Mouse (Mus musculus) megakaryocyte progenitor cell, adult 5-6 weeks (primary cell): ENCODE data around the gene Ceacam13. TPM values are rescaled to one million over a fixed set of nuclear protein-coding genes. Genes with fewer than 3 reads are reported as not detected.
"Not testable (repeated sequence)": the region's sequence is repeated elsewhere in the genome, so short reads cannot be mapped to it uniquely, and the experiment has no call there.

ENCODE experiments used
- ATAC-seq: replicated peaks from 2 replicates; pipeline ENCODE4 v1.8.0; 2016; ENCODE audit warnings: mild to moderate bottlenecking, moderate TSS enrichment, inconsistent platforms; ENCODE audit not compliant: poor library complexity
- total RNA-seq, 2 experiments: library from RNA; stranded (forward) in 1 of 2; stranded (reverse) in 1 of 2; fragments of 157-497, 149-512 nt in 1 of 2; fragments of 200-1000 nt in 1 of 2; gene quantifications; 2 replicates each; pipeline versions ENCODE4 v1.2.3 to v1.2.4; 2015 to 2017

Gene Ceacam13
- not detected in 2 replicates for total RNA-seq (2015)
- not detected in 2 replicates for total RNA-seq (2017)

DNA sequence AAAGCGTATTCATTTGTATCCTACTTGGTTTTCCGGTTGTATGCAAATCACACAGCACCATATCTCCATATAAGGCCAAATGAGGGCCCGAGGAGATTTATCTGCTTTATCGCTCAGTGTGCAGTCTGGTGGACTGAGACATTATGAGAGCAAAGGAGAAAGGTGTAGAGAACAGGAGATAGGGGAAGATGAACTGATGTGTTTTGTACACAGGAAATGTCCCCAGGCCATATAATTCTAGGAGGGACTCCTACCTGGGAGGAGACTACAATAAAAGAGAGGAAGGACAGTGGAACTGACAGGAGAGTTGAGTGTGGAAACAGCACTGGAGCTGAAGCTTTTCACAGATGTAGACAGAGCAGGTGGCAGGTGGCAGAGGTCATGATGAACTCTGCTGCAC, at the start of gene Ceacam13:
Gene Ceacam13 (plus strand): TSS at position 301 of the 400 bp plus-strand sequence.
- no peak for ATAC-seq

DNA sequence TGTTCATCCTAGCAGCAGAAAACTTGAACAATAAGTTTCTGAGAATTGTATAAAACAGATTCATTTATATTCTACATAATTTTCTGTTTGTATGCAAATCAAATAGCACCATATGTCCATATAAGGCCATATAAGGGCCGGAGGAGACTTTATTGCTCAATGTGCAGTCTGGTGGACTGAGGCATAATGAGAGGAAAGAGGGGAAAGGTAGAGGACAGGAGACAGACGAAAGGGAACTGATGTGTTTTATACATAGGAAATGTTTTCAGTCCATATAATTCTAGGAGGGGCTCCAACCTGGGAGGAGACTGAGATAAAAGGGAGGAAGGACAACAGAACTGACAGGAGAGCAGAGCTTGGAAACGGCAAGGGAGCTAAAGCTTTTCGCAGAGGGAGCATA, 37.9 kb upstream of the Ceacam13 start, which contains the start of gene Ceacam11:
Gene Ceacam11 (plus strand): TSS at position 301 of the 400 bp plus-strand sequence.
- ATAC-seq: no peak

DNA sequence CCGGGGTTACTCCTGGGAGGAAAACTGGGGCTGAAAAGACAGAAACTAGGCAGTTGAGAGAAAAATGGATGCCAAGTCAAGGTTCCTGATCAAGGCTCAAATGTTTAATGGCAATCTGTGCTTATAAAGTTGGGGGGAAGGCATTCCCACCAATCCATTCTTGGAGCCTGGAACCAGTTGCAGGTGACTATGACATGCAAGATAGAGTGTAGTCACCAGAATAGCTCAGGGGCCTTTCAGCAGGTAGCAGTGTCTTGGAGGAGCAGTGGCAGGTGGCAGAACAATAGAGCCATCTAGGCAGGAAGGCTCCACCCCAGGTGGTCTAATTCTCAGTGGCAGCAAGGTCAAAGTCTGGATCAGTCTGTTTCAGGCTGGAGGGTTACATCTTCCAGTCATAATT, 8.6 kb upstream of the Ceacam13 start:
- ATAC-seq: not testable (repeated sequence)

DNA sequence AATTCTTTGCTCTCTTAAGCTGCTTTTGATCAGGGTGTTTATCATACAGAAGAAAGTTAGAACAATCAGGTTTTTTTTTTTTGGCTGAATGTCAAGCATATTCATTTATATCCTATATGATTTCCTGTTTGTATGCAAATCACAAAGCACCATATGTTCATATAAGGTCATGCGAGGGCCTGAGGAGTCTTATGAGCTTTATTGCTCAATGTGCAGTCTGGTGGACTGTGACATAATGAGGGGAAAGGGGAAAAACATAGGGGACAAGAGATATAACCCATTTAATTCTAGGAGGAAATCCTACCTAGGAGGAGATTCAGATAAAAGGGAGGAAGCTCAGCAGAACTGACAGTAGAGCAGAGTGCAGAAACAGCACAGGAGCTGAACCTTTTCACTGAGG, 55.9 kb downstream of the Ceacam13 start, which contains the start of gene Ceacam12:
Gene Ceacam12 (plus strand): TSS at position 301 of the 400 bp plus-strand sequence.
- no peak for ATAC-seq

Other genes with a start within 250 kb of the Ceacam13 start
- gene Ceacam14, start 197.3 kb upstream of the Ceacam13 start, total RNA-seq (2015): not detected in 2 replicates
- not detected in 2 replicates for gene Ceacam14, start 197.3 kb upstream of the Ceacam13 start, total RNA-seq (2017)
- gene Gm5155, start 138.1 kb upstream of the Ceacam13 start, total RNA-seq (2015): not detected in 2 replicates
- gene Gm5155, start 138.1 kb upstream of the Ceacam13 start, total RNA-seq (2017): not detected in 2 replicates
- not detected in 2 replicates for gene Ceacam11, start 37.8 kb upstream of the Ceacam13 start, total RNA-seq (2015)
- gene Ceacam11, start 37.8 kb upstream of the Ceacam13 start, total RNA-seq (2017): not detected in 2 replicates
- not detected in 2 replicates for gene Ceacam12, start 56.0 kb downstream of the Ceacam13 start, total RNA-seq (2015)
- gene Ceacam12, start 56.0 kb downstream of the Ceacam13 start, total RNA-seq (2017): not detected in 2 replicates
- not detected in 2 replicates for gene Igfl3, start 166.6 kb downstream of the Ceacam13 start, total RNA-seq (2015)
- not detected in 2 replicates for gene Igfl3, start 166.6 kb downstream of the Ceacam13 start, total RNA-seq (2017)
- gene Mill1, start 235.5 kb downstream of the Ceacam13 start, total RNA-seq (2015): not detected in 2 replicates
- gene Mill1, start 235.5 kb downstream of the Ceacam13 start, total RNA-seq (2017): not detected in 2 replicates